Mouse (Mus musculus) neural tube, embryonic 15.5 days (tissue): ENCODE measurements around the gene A730061H03Rik. TPM values are rescaled to one million over a fixed set of nuclear protein-coding genes. Genes with fewer than 3 reads are reported as not detected.

Experiments used
- ATAC-seq: fragments of 200-750 bp; cut with Nextera tagmentation; 2 replicates; pipeline ENCODE4 v1.8.0; 2017; ENCODE audit warnings: mild to moderate bottlenecking, moderate TSS enrichment, moderate library complexity; ENCODE audit not compliant: low FRiP score
- H3K27ac ChIP-seq: fragments of 300-500 bp; sonication (generic); replicated peaks from 2 replicates; pipeline ENCODE4 v1.5.1; 2015; ENCODE audit warnings: mild to moderate bottlenecking, inconsistent platforms
- H3K27me3 ChIP-seq: fragments of 300-500 bp; sonication (generic); replicated peaks from 2 replicates; pipeline ENCODE4 v1.6.1; 2015; ENCODE audit warnings: inconsistent platforms
- H3K36me3 ChIP-seq: fragments of 300-500 bp; sonication (generic); 2 replicates; pipeline ENCODE4 v1.6.1; 2015; ENCODE audit warnings: inconsistent platforms
- H3K4me1 ChIP-seq: fragments of 300-500 bp; sonication (generic); 2 replicates; pipeline ENCODE4 v1.6.1; 2015; ENCODE audit warnings: inconsistent platforms
- H3K4me2 ChIP-seq: fragments of 300-500 bp; sonication (generic); 2 replicates; pipeline ENCODE4 v1.6.1; 2015; ENCODE audit warnings: inconsistent platforms, mild to moderate bottlenecking, moderate library complexity
- H3K4me3 ChIP-seq: fragments of 300-500 bp; sonication (generic); replicated peaks from 2 replicates; pipeline ENCODE4 v1.5.1; 2015; ENCODE audit warnings: mild to moderate bottlenecking, inconsistent platforms
- H3K9ac ChIP-seq: fragments of 300-500 bp; sonication (generic); replicated peaks from 2 replicates; pipeline ENCODE4 v1.6.1; 2015; ENCODE audit warnings: mild to moderate bottlenecking, inconsistent platforms
- H3K9me3 ChIP-seq: fragments of 300-500 bp; sonication (generic); replicated peaks from 2 replicates; pipeline ENCODE4 v1.6.1; 2016; ENCODE audit warnings: inconsistent platforms
- WGBS: fragments of 180-500 bp; shearing (Covaris S2); methylation state at CpG from one replicate; pipeline ENCODE4 v1.1.7; 2015; ENCODE audit warnings: mixed read lengths; 5-methylcytosine and 5-hydroxymethylcytosine counted together
- polyA plus RNA-seq: library from polyadenylated mRNA; unstranded; fragments of >200 nt; fragmentation: Nextera tagmentation; extraction: Ambion mirVana; gene quantifications from 2 replicates; pipeline ENCODE4 v1.2.1, GENCODE M21; 2015

Gene A730061H03Rik
- polyA plus RNA-seq, 1 experiment from 2014 or later, result 0.75 TPM

- ATAC-seq, result peak; percentile 96
- Histone ChIP-seq H3K9me3 (no peaks in the 10 kb centered on the region), H3K27me3 (no peaks in the 10 kb centered on the region), H3K27ac (peak within 1 kb of the TSS; percentile 92), H3K4me2 (peak within 1 kb of the TSS; percentile 95), H3K4me3 (peak within 1 kb of the TSS; percentile 93), H3K4me1 (peaks cover 39% of the 10 kb centered on the region), H3K9ac (peak within 1 kb of the TSS; percentile 87), H3K36me3 (peaks cover 34% of the 10 kb centered on the region)
- WGBS, result under 1% methylated on average over 21 of the region's 22 CpGs
These were observed 30.6 kb upstream of the A730061H03Rik start, which contains the start of gene Psme2 for GRCm38 (mm10) chr14:55590748-55591330. Gene Psme2 (minus strand): TSS chr14:55591113.

GRCm38 (mm10) chr14:55589771-55590448 is 29.7 kb upstream of the A730061H03Rik start:
- Histone ChIP-seq H3K4me1 (peaks cover 48% of the 10 kb centered on the region), H3K9me3 (no peaks in the 10 kb centered on the region), H3K4me3 (peak overlapping the region; percentile 93), H3K9ac (peak overlapping the region; percentile 87), H3K27ac (peak overlapping the region; percentile 92; the same call in 1 of the 2 replicates), H3K36me3 (peaks cover 24% of the 10 kb centered on the region), H3K27me3 (no peaks in the 10 kb centered on the region), H3K4me2 (peak overlapping the region; percentile 95)
- 89% methylated on average over 11 of the region's 11 CpGs for WGBS
- ATAC-seq, result no peak

- Histone ChIP-seq H3K4me1 (peaks cover 53% of the 10 kb centered on the region), H3K4me2 (no peak overlapping the region), H3K36me3 (peaks cover 18% of the 10 kb centered on the region), H3K27me3 (no peaks in the 10 kb centered on the region), H3K9ac (no peak overlapping the region), H3K4me3 (no peak overlapping the region), H3K27ac (no peak overlapping the region), H3K9me3 (no peaks in the 10 kb centered on the region)
- 99% methylated on average over 5 of the region's 5 CpGs for WGBS
- no peak for ATAC-seq
These were observed 29.1 kb upstream of the A730061H03Rik start for GRCm38 (mm10) chr14:55589271-55589670.

GRCm38 (mm10) chr14:55586149-55586548 is 25.9 kb upstream of the A730061H03Rik start:
- Histone ChIP-seq H3K4me2 (no peak overlapping the region), H3K9ac (no peak overlapping the region), H3K36me3 (peaks cover 21% of the 10 kb centered on the region), H3K27me3 (no peaks in the 10 kb centered on the region), H3K4me1 (peaks cover 28% of the 10 kb centered on the region), H3K4me3 (no peak overlapping the region), H3K9me3 (no peaks in the 10 kb centered on the region), H3K27ac (no peak overlapping the region)
- 96% methylated on average over 2 of the region's 2 CpGs for WGBS
- ATAC-seq, result no peak

- ATAC-seq, result no peak
- Histone ChIP-seq H3K4me3 (peak overlapping the region; percentile 55), H3K36me3 (peaks cover 27% of the 10 kb centered on the region), H3K9me3 (no peaks in the 10 kb centered on the region), H3K4me2 (peak overlapping the region; percentile 76), H3K27me3 (no peaks in the 10 kb centered on the region), H3K27ac (no peak overlapping the region), H3K4me1 (peaks cover 27% of the 10 kb centered on the region), H3K9ac (no peak overlapping the region)
- WGBS, result 65% methylated on average over 6 of the region's 6 CpGs
These were observed 25.4 kb upstream of the A730061H03Rik start for GRCm38 (mm10) chr14:55585566-55585960.

- Histone ChIP-seq H3K36me3 (peaks cover 33% of the 10 kb centered on the region), H3K27ac (peak within 1 kb of the TSS; percentile 70), H3K27me3 (no peaks in the 10 kb centered on the region), H3K4me3 (peak within 1 kb of the TSS; percentile 55), H3K9ac (peak within 1 kb of the TSS; percentile 68), H3K4me1 (peaks cover 21% of the 10 kb centered on the region), H3K9me3 (no peaks in the 10 kb centered on the region), H3K4me2 (peak within 1 kb of the TSS; percentile 76)
- peak; percentile 82 for ATAC-seq
- 3% methylated on average over 43 of the region's 43 CpGs for WGBS
These were observed 24.7 kb upstream of the A730061H03Rik start, which contains the start of gene Emc9 for GRCm38 (mm10) chr14:55584702-55585565. Gene Emc9 (minus strand): TSS chr14:55585302.

GRCm38 (mm10) chr14:55584303-55584701 is 24.1 kb upstream of the A730061H03Rik start:
- peak overlapping the region; percentile 70 for H3K27ac ChIP-seq
- no peaks in the 10 kb centered on the region for H3K27me3 ChIP-seq
- ATAC-seq, result no peak

GRCm38 (mm10) chr14:55581981-55582681 is 21.9 kb upstream of the A730061H03Rik start:
- WGBS, result 79% methylated on average over 9 of the region's 9 CpGs
- H3K9me3 ChIP-seq, result no peaks in the 10 kb centered on the region
- peaks cover 32% of the 10 kb centered on the region for H3K4me1 ChIP-seq
- no peak for ATAC-seq
- no peak overlapping the region for H3K27ac ChIP-seq
- no peak overlapping the region for H3K4me2 ChIP-seq
- H3K27me3 ChIP-seq, result no peaks in the 10 kb centered on the region
- no peak overlapping the region for H3K9ac ChIP-seq
- peaks cover 23% of the 10 kb centered on the region for H3K36me3 ChIP-seq
- H3K4me3 ChIP-seq, result no peak overlapping the region

More at GRCm38 (mm10) chr14:55584303-55584701, 24.1 kb upstream of the A730061H03Rik start:
- H3K4me2 ChIP-seq, result peak overlapping the region; percentile 76
- H3K9ac ChIP-seq, result peak overlapping the region; percentile 68
- H3K4me1 ChIP-seq, result peaks cover 19% of the 10 kb centered on the region
- 36% methylated on average over 5 of the region's 5 CpGs for WGBS
- H3K9me3 ChIP-seq, result no peaks in the 10 kb centered on the region
- peak overlapping the region; percentile 55 for H3K4me3 ChIP-seq
- peaks cover 33% of the 10 kb centered on the region for H3K36me3 ChIP-seq

GRCm38 (mm10) chr14:55580731-55581130 is 20.5 kb upstream of the A730061H03Rik start:
- Histone ChIP-seq H3K9me3 (no peaks in the 10 kb centered on the region), H3K9ac (no peak overlapping the region), H3K4me3 (no peak overlapping the region), H3K36me3 (peaks cover 21% of the 10 kb centered on the region), H3K4me2 (no peak overlapping the region), H3K27ac (no peak overlapping the region), H3K27me3 (no peaks in the 10 kb centered on the region), H3K4me1 (peaks cover 32% of the 10 kb centered on the region)
- 95% methylated on average over 16 of the region's 16 CpGs for WGBS
- ATAC-seq, result no peak

GRCm38 (mm10) chr14:55579511-55580496 is 19.6 kb upstream of the A730061H03Rik start:
- H3K36me3 ChIP-seq, result peaks cover 21% of the 10 kb centered on the region
- no peak for ATAC-seq
- no peak overlapping the region for H3K9ac ChIP-seq
- H3K27ac ChIP-seq, result no peak overlapping the region
- 89% methylated on average over 23 of the region's 23 CpGs for WGBS
- H3K4me3 ChIP-seq, result no peak overlapping the region
- 0 out of 2 replicates have a peak overlapping the region, but pooled peaks have one; percentile 91 for H3K4me2 ChIP-seq
- no peaks in the 10 kb centered on the region for H3K9me3 ChIP-seq
- no peaks in the 10 kb centered on the region for H3K27me3 ChIP-seq
- H3K4me1 ChIP-seq, result peaks cover 22% of the 10 kb centered on the region
